Mouse (Mus musculus) limb, embryonic 11.5 days (tissue): ENCODE data around the gene Mapk7. TPM values are rescaled to one million over a fixed set of nuclear protein-coding genes. Genes with fewer than 3 reads are reported as not detected.

ENCODE experiments used
- ATAC-seq: fragments of 200-750 bp; cut with Nextera tagmentation; 2 replicates; pipeline ENCODE4 v1.8.0; 2017; ENCODE audit warnings: low read depth; ENCODE audit not compliant: insufficient number of reproducible peaks, low FRiP score, low TSS enrichment
- DNase-seq: peaks from one replicate; pipeline ENCODE4 v3.0.0-alpha.2; 2015; ENCODE audit warnings: low spot score
- H3K27ac ChIP-seq: fragments of 300-500 bp; sonication (generic); replicated peaks from 2 replicates; pipeline ENCODE4 v1.5.1; 2014; ENCODE audit warnings: low read depth, mild to moderate bottlenecking, low read length
- H3K27me3 ChIP-seq: fragments of 300-500 bp; sonication (generic); 2 replicates; pipeline ENCODE4 v1.6.1; 2014; ENCODE audit warnings: mild to moderate bottlenecking, low read length, mixed read lengths; ENCODE audit not compliant: control insufficient read depth, insufficient read depth
- H3K36me3 ChIP-seq: fragments of 300-500 bp; sonication (generic); 2 replicates; pipeline ENCODE4 v1.6.1; 2014; ENCODE audit warnings: mild to moderate bottlenecking, low read length, moderate library complexity, mixed read lengths; ENCODE audit not compliant: control insufficient read depth, insufficient read depth
- H3K4me1 ChIP-seq: fragments of 300-500 bp; sonication (generic); 2 replicates; pipeline ENCODE4 v1.6.1; 2014; ENCODE audit warnings: low read length, mixed read lengths; ENCODE audit not compliant: control insufficient read depth, insufficient read depth
- H3K4me2 ChIP-seq: fragments of 300-500 bp; sonication (generic); 2 replicates; pipeline ENCODE4 v1.6.1; 2014; ENCODE audit warnings: low read depth, mild to moderate bottlenecking, moderate library complexity; ENCODE audit not compliant: severe bottlenecking
- H3K4me3 ChIP-seq: fragments of 300-500 bp; sonication (generic); 2 replicates; pipeline ENCODE4 v1.5.1; 2014; ENCODE audit warnings: low read depth, low read length
- H3K9ac ChIP-seq: fragments of 300-500 bp; sonication (generic); 2 replicates; pipeline ENCODE4 v1.6.1; 2014; ENCODE audit warnings: mild to moderate bottlenecking, low read length
- H3K9me3 ChIP-seq: fragments of 300-500 bp; sonication (generic); 2 replicates; pipeline ENCODE4 v1.6.1; 2016; ENCODE audit warnings: low read length; ENCODE audit not compliant: control insufficient read depth
- WGBS: fragments of 180-500 bp; shearing (Covaris S2); extraction: QIAGEN DNeasy Blood & Tissue Kit; methylation state at CpG from one replicate; pipeline ENCODE4 v1.1.7; 2014; 5-methylcytosine and 5-hydroxymethylcytosine counted together
- polyA plus RNA-seq: library from polyadenylated mRNA; unstranded; fragments of >200 nt; fragmentation: Nextera tagmentation; extraction: Ambion mirVana; gene quantifications from 2 replicates; pipeline ENCODE4 v1.2.1, GENCODE M21; 2014

Mapk7 gene
- 58.6 and 63.6 TPM in 2 replicates for polyA plus RNA-seq

GRCm38 (mm10) chr11:61494129-61494997 lies at the start of gene Mapk7:
Mapk7 (minus strand) TSS chr11:61494406.
- ATAC-seq (peak; percentile 94), DNase-seq (peak; percentile 100)
- peak within 1 kb of the TSS; percentile 82 for H3K27ac ChIP-seq
- H3K4me2 ChIP-seq: peak within 1 kb of the TSS; percentile 80
- peaks cover 5% of the 10 kb centered on the region for H3K4me1 ChIP-seq
- WGBS: under 1% methylated on average over 56 of the region's 62 CpGs
- H3K27me3 ChIP-seq: no peaks in the 10 kb centered on the region
- H3K4me3 ChIP-seq: peak within 1 kb of the TSS; percentile 84
- H3K9ac ChIP-seq: peak within 1 kb of the TSS; percentile 85
- no peaks in the 10 kb centered on the region for H3K9me3 ChIP-seq
- peaks cover 18% of the 10 kb centered on the region for H3K36me3 ChIP-seq

- no peak for DNase-seq
- Histone ChIP-seq H3K27me3 (no peaks in the 10 kb centered on the region), H3K9ac (no peak overlapping the region), H3K9me3 (no peaks in the 10 kb centered on the region), H3K36me3 (peaks cover 3% of the 10 kb centered on the region; the same call in 1 of the 2 replicates), H3K4me1 (no peaks in the 10 kb centered on the region), H3K27ac (no peak overlapping the region), H3K4me3 (no peak overlapping the region), H3K4me2 (no peak overlapping the region)
- no peak for ATAC-seq
- 79% methylated on average over 2 of the region's 2 CpGs for WGBS
These were observed 46.9 kb upstream of the Mapk7 start for GRCm38 (mm10) chr11:61541106-61541505.

GRCm38 (mm10) chr11:61540642-61541041 lies 46.4 kb upstream of the Mapk7 start:
- Histone ChIP-seq H3K9me3 (no peaks in the 10 kb centered on the region), H3K4me3 (no peak overlapping the region), H3K4me2 (no peak overlapping the region), H3K27ac (no peak overlapping the region), H3K4me1 (no peaks in the 10 kb centered on the region), H3K36me3 (no peaks in the 10 kb centered on the region), H3K9ac (no peak overlapping the region), H3K27me3 (no peaks in the 10 kb centered on the region)
- no peak for DNase-seq
- WGBS: 80% methylated on average over 7 of the region's 7 CpGs
- no peak for ATAC-seq

GRCm38 (mm10) chr11:61537362-61537761 lies 43.2 kb upstream of the Mapk7 start:
- H3K36me3 ChIP-seq: no peaks in the 10 kb centered on the region
- H3K4me2 ChIP-seq: no peak overlapping the region
- no peaks in the 10 kb centered on the region for H3K27me3 ChIP-seq
- DNase-seq (no peak), ATAC-seq (no peak)
- 95% methylated on average over 3 of the region's 3 CpGs for WGBS
- H3K4me3 ChIP-seq: no peak overlapping the region
- H3K27ac ChIP-seq: no peak overlapping the region
- no peaks in the 10 kb centered on the region for H3K9me3 ChIP-seq
- H3K9ac ChIP-seq: no peak overlapping the region
- H3K4me1 ChIP-seq: no peaks in the 10 kb centered on the region

GRCm38 (mm10) chr11:61536952-61537351 lies 42.7 kb upstream of the Mapk7 start:
- no peak overlapping the region for H3K9ac ChIP-seq
- no peaks in the 10 kb centered on the region for H3K9me3 ChIP-seq
- WGBS: 82% methylated on average over 3 of the region's 3 CpGs
- no peak for DNase-seq
- H3K4me2 ChIP-seq: no peak overlapping the region
- H3K36me3 ChIP-seq: no peaks in the 10 kb centered on the region
- no peaks in the 10 kb centered on the region for H3K27me3 ChIP-seq
- no peak overlapping the region for H3K27ac ChIP-seq
- no peak for ATAC-seq
- H3K4me1 ChIP-seq: no peaks in the 10 kb centered on the region
- H3K4me3 ChIP-seq: no peak overlapping the region

GRCm38 (mm10) chr11:61535530-61535929 lies 41.3 kb upstream of the Mapk7 start:
- 63% methylated on average over 1 of the region's 1 CpGs for WGBS
- DNase-seq (no peak), ATAC-seq (no peak)
- H3K4me3 ChIP-seq: no peak overlapping the region
- no peak overlapping the region for H3K9ac ChIP-seq
- H3K9me3 ChIP-seq: no peaks in the 10 kb centered on the region
- H3K27me3 ChIP-seq: no peaks in the 10 kb centered on the region
- no peak overlapping the region for H3K27ac ChIP-seq
- H3K4me2 ChIP-seq: no peak overlapping the region
- H3K4me1 ChIP-seq: no peaks in the 10 kb centered on the region
- H3K36me3 ChIP-seq: no peaks in the 10 kb centered on the region

GRCm38 (mm10) chr11:61533571-61533970 lies 39.4 kb upstream of the Mapk7 start:
- ATAC-seq: no peak
- 85% methylated on average over 5 of the region's 5 CpGs for WGBS
- H3K27me3 ChIP-seq: no peaks in the 10 kb centered on the region
- no peak overlapping the region for H3K27ac ChIP-seq
- H3K36me3 ChIP-seq: no peaks in the 10 kb centered on the region
- no peak overlapping the region for H3K4me2 ChIP-seq
- no peak overlapping the region for H3K4me3 ChIP-seq
- no peaks in the 10 kb centered on the region for H3K4me1 ChIP-seq
- H3K9ac ChIP-seq: no peak overlapping the region
- no peak for DNase-seq
- no peaks in the 10 kb centered on the region for H3K9me3 ChIP-seq

GRCm38 (mm10) chr11:61532820-61533219 lies 38.6 kb upstream of the Mapk7 start:
- Histone ChIP-seq H3K9me3 (no peaks in the 10 kb centered on the region), H3K27me3 (no peaks in the 10 kb centered on the region), H3K9ac (no peak overlapping the region), H3K36me3 (no peaks in the 10 kb centered on the region), H3K4me1 (no peaks in the 10 kb centered on the region), H3K4me3 (no peak overlapping the region), H3K4me2 (no peak overlapping the region), H3K27ac (no peak overlapping the region)
- WGBS: 93% methylated on average over 2 of the region's 2 CpGs
- ATAC-seq (no peak), DNase-seq (no peak)
